Mouse (Mus musculus) ovary, postnatal 14 days (tissue): ENCODE data around the gene Galnt10.
"Not testable (repeated sequence)": the region's sequence is repeated elsewhere in the genome, so short reads cannot be mapped to it uniquely, and the experiment has no call there.

Source experiments
- DNase-seq: peaks from one replicate; pipeline ENCODE4 v3.0.0; 2022; ENCODE audit warnings: low spot score

The Galnt10 gene

GRCm38 (mm10) chr11:57790866-57791535, 145.8 kb downstream of the Galnt10 start:
- DNase-seq: no peak

- DNase-seq: no peak
Observed at GRCm38 (mm10) chr11:57795086-57795485, 149.8 kb downstream of the Galnt10 start.

GRCm38 (mm10) chr11:57797828-57798227, 152.6 kb downstream of the Galnt10 start:
- DNase-seq: no peak

GRCm38 (mm10) chr11:57799456-57799855, 154.2 kb downstream of the Galnt10 start:
- DNase-seq: no peak

GRCm38 (mm10) chr11:57800266-57800951, 155.2 kb downstream of the Galnt10 start:
- DNase-seq: no peak

GRCm38 (mm10) chr11:57800971-57801765, 155.9 kb downstream of the Galnt10 start, which contains the start of gene Sap30l:
Gene Sap30l, plus strand, starts transcription at chr11:57801637.
- DNase-seq: peak; percentile 94

GRCm38 (mm10) chr11:57801766-57802510, 156.7 kb downstream of the Galnt10 start:
- peak; percentile 63 for DNase-seq

- DNase-seq: no peak
Observed at GRCm38 (mm10) chr11:57802511-57802870, 157.2 kb downstream of the Galnt10 start.

GRCm38 (mm10) chr11:57805047-57805446, 159.8 kb downstream of the Galnt10 start:
- DNase-seq: no peak

- no peak for DNase-seq
Observed at GRCm38 (mm10) chr11:57809017-57809731, 163.9 kb downstream of the Galnt10 start.

- no peak for DNase-seq
Observed at GRCm38 (mm10) chr11:57809732-57810098, 164.5 kb downstream of the Galnt10 start.

GRCm38 (mm10) chr11:57811006-57811405, 165.8 kb downstream of the Galnt10 start:
- DNase-seq: no peak

- no peak for DNase-seq
Observed at GRCm38 (mm10) chr11:57812212-57812611, 167.0 kb downstream of the Galnt10 start.

- DNase-seq: no peak
Observed at GRCm38 (mm10) chr11:57813641-57814040, 168.4 kb downstream of the Galnt10 start.

GRCm38 (mm10) chr11:57818189-57818588, 172.9 kb downstream of the Galnt10 start:
- DNase-seq: no peak

- peak; percentile 82 for DNase-seq
Observed at GRCm38 (mm10) chr11:57819999-57820581, 174.8 kb downstream of the Galnt10 start.

GRCm38 (mm10) chr11:57823159-57823558, 177.9 kb downstream of the Galnt10 start:
- DNase-seq: not testable (repeated sequence)

- DNase-seq: no peak
Observed at GRCm38 (mm10) chr11:57823714-57824113, 178.5 kb downstream of the Galnt10 start.

- not testable (repeated sequence) for DNase-seq
Observed at GRCm38 (mm10) chr11:57825234-57825633, 180.0 kb downstream of the Galnt10 start.

GRCm38 (mm10) chr11:57827048-57827914, 182.0 kb downstream of the Galnt10 start:
- no peak for DNase-seq
